Mouse (Mus musculus): ENCODE measurements around the gene Tor3a. TPM values are rescaled to one million over a fixed set of nuclear protein-coding genes. Genes with fewer than 3 reads are reported as not detected.

Gene Tor3a
- total RNA-seq (2012; rRNA removed) = 6.7 and 7.1 TPM in 2 replicates
- 1 to 10 TPM in 1 of 2 experiments, not detected in 1; 9.4 TPM for polyA plus RNA-seq (2012; ENCODE audit: insufficient read depth in 1 of 2, insufficient read length in 2 of 2, low read depth in 1 of 2, low replicate concordance in 2 of 2, missing spikeins in 1 of 2)

GRCm38 (mm10) chr1:156674195-156675000, at the start of gene Tor3a:
Gene Tor3a, minus strand, starts transcription at chr1:156674356.
- Histone ChIP-seq H3K27me3 (ENCODE audit: control insufficient read depth in 1 of 2, insufficient read depth in 2 of 2, low read length in 2 of 2) (no peaks in the 10 kb centered on the region), H3K36me3 (ENCODE audit: control insufficient read depth in 1 of 2, insufficient read depth in 2 of 2, low read length in 2 of 2) (peaks cover 0 to 3% of the 10 kb centered on the region in 2 experiments; a peak in 2 of 4 replicates), H3K27ac (ENCODE audit: control insufficient read depth, low read depth, low read length) (peak within 1 kb of the TSS; percentile 74), H3K4me1 (ENCODE audit: control insufficient read depth in 1 of 2, insufficient read depth in 2 of 2, low read length in 2 of 2) (no peaks in the 10 kb centered on the region), H3K9ac (ENCODE audit: control insufficient read depth, low read depth, low read length, poor library complexity, severe bottlenecking) (peak within 1 kb of the TSS; percentile 82), H3K4me3 (ENCODE audit: control insufficient read depth in 1 of 2, insufficient read depth in 1 of 2, low read depth in 2 of 2, low read length in 2 of 2) (peak within 1 kb of the TSS; percentile 83 to 97), H3K9me3 (replicated peaks; ENCODE audit: insufficient read depth, low read length) (no peaks in the 10 kb centered on the region), H3K79me2 (ENCODE audit: control insufficient read depth, insufficient read depth, low read length, poor library complexity) (no peaks in the 10 kb centered on the region; the same call in 1 of the 2 replicates)
- DNase-seq (ENCODE audit: low read depth, low spot score) = peak; percentile 88
- no peak for TF ChIP-seq USF1 (IDR thresholded peaks at IDR 0.05; ENCODE audit: low read depth, low read length)
- TF ChIP-seq GABPA (IDR thresholded peaks at IDR 0.05; ENCODE audit: low read depth, low read length) = no peak
- no peak for TF ChIP-seq ZC3H11A (IDR thresholded peaks at IDR 0.05; ENCODE audit: low read depth, low read length)
- TF ChIP-seq MEF2A (IDR thresholded peaks at IDR 0.05; ENCODE audit: extremely low read depth, insufficient replicate concordance, low read depth, low read length, poor library complexity, severe bottlenecking) = no peak
- no peak for TF ChIP-seq NRF1 (IDR thresholded peaks at IDR 0.05; ENCODE audit: insufficient read depth, low read depth, low read length, poor library complexity, severe bottlenecking)
- TF ChIP-seq TCF12 (IDR thresholded peaks at IDR 0.05; ENCODE audit: low read depth, low read length) = no peak
- TF ChIP-seq USF2 (IDR thresholded peaks at IDR 0.05; ENCODE audit: borderline replicate concordance in 1 of 2, insufficient read depth in 1 of 2, low read depth in 1 of 2, low read length in 2 of 2) = no peak
- no peak for TF ChIP-seq POLR2AphosphoS2 (IDR thresholded peaks at IDR 0.05; ENCODE audit: low read length)
- TF ChIP-seq HCFC1 (IDR thresholded peaks at IDR 0.05; ENCODE audit: low read depth, low read length) = 0 out of 2 replicates have a peak, but pooled peaks have one; percentile 9
- no peak for TF ChIP-seq TAL1 (IDR thresholded peaks at IDR 0.05; ENCODE audit: low read length)
- no peak for TF ChIP-seq CHD2 (IDR thresholded peaks at IDR 0.05; ENCODE audit: low read length)
- TF ChIP-seq MAFK (IDR thresholded peaks at IDR 0.05; ENCODE audit: borderline replicate concordance, low read depth, low read length) = no peak
- TF ChIP-seq JUND (IDR thresholded peaks at IDR 0.05; ENCODE audit: low read depth, low read length) = no peak
- no peak for TF ChIP-seq RAD21 (IDR thresholded peaks at IDR 0.05; ENCODE audit: low read depth, low read length)
- no peak for TF ChIP-seq POLR2AphosphoS5 (IDR thresholded peaks at IDR 0.05; ENCODE audit: borderline replicate concordance, low read depth, low read length)
- peak; percentile 9 to 46; a peak in 2 of 4 replicates for TF ChIP-seq POLR2A (IDR thresholded peaks at IDR 0.05; ENCODE audit: control insufficient read depth in 1 of 2, insufficient read depth in 1 of 2, low read depth in 1 of 2, low read length in 2 of 2, poor library complexity in 1 of 2)
- TF ChIP-seq MYC (IDR thresholded peaks at IDR 0.05; ENCODE audit: low read depth, low read length) = no peak
- TF ChIP-seq EP300 (IDR thresholded peaks at IDR 0.05; ENCODE audit: low read depth in 1 of 2, low read length in 2 of 2) = no peak
- TF ChIP-seq SIN3A (IDR thresholded peaks at IDR 0.05; ENCODE audit: low read length) = peak; percentile 54
- TF ChIP-seq ZMIZ1 (IDR thresholded peaks at IDR 0.05; ENCODE audit: low read depth, low read length) = no peak
- TF ChIP-seq ZKSCAN1 (IDR thresholded peaks at IDR 0.05; ENCODE audit: low read depth, low read length) = no peak
- TF ChIP-seq CHD1 (IDR thresholded peaks at IDR 0.05; ENCODE audit: low read depth, low read length) = no peak
- TF ChIP-seq BHLHE40 (IDR thresholded peaks at IDR 0.05; ENCODE audit: borderline replicate concordance, low read depth, low read length) = no peak
- peak; percentile 36; the same call in 1 of the 2 replicates for TF ChIP-seq ETS1 (IDR thresholded peaks at IDR 0.05; ENCODE audit: low read depth, low read length)
- TF ChIP-seq ZNF384 (IDR thresholded peaks at IDR 0.05; ENCODE audit: low read depth, low read length) = no peak
- no peak for TF ChIP-seq MAX (IDR thresholded peaks at IDR 0.05; ENCODE audit: low read length)
- no peak for TF ChIP-seq GATA1 (IDR thresholded peaks at IDR 0.05; ENCODE audit: low read depth, low read length)
- no peak for TF ChIP-seq SMC3 (IDR thresholded peaks at IDR 0.05; ENCODE audit: low read depth, low read length)
- no peak for TF ChIP-seq MYB (IDR thresholded peaks at IDR 0.05; ENCODE audit: low read depth, low read length)
- TF ChIP-seq NELFE (IDR thresholded peaks at IDR 0.05; ENCODE audit: low read depth, low read length) = peak; percentile 51; the same call in 1 of the 2 replicates
- no peak for TF ChIP-seq UBTF (IDR thresholded peaks at IDR 0.05; ENCODE audit: borderline replicate concordance, insufficient read depth, low read depth, low read length)
- TF ChIP-seq MAZ (IDR thresholded peaks at IDR 0.05; ENCODE audit: low read depth, low read length) = no peak
- TF ChIP-seq MXI1 (IDR thresholded peaks at IDR 0.05; ENCODE audit: low read depth, low read length) = peak; percentile 30; the same call in 1 of the 2 replicates
- TF ChIP-seq ELF1 (IDR thresholded peaks at IDR 0.05; ENCODE audit: low read depth, low read length) = peak; percentile 69
- no peak; the same call in 1 of the 2 replicates for TF ChIP-seq RCOR1 (IDR thresholded peaks at IDR 0.05; ENCODE audit: low read depth, low read length)
